Mouse (Mus musculus) B cell, adult 62 days (primary cell): ENCODE data around the gene Cdh13. TPM values are rescaled to one million over a fixed set of nuclear protein-coding genes. Genes with fewer than 3 reads are reported as not detected.

ENCODE experiments used
- total RNA-seq: library from RNA; stranded (reverse); gene quantifications from 4 replicates; pipeline ENCODE4 v1.2.4, GENCODE M21; 2023

The Cdh13 gene
- 0.31 TPM in 1 of 4 replicates, not detected in the others for total RNA-seq

DNA sequence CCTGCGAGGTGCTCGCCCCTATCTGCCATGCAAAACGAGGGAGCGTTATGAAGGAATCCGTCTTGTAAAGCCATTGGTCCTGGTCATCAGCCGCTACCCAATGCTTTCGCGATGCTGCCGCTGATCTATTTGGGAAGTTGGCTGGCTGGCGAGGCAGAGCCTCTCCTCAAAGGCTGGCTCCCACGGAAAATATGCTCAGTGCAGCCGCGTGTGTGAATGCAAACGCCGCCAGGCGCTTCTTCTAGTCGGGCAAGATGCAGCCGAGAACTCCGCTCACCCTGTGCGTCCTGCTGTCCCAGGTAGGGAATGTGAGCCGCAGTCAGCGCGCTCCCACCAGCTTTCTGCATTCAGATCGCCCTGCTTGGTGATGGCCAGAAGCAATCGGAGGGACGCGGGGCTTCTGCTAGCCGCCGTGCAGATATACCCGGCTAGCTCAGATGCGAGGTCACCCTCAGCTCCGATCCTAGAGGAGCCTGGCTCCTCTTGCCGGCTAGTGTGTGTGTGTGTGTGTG is at the start of gene Cdh13:
Cdh13 (plus strand) TSS at position 134 of the 512 bp plus-strand sequence.

DNA sequence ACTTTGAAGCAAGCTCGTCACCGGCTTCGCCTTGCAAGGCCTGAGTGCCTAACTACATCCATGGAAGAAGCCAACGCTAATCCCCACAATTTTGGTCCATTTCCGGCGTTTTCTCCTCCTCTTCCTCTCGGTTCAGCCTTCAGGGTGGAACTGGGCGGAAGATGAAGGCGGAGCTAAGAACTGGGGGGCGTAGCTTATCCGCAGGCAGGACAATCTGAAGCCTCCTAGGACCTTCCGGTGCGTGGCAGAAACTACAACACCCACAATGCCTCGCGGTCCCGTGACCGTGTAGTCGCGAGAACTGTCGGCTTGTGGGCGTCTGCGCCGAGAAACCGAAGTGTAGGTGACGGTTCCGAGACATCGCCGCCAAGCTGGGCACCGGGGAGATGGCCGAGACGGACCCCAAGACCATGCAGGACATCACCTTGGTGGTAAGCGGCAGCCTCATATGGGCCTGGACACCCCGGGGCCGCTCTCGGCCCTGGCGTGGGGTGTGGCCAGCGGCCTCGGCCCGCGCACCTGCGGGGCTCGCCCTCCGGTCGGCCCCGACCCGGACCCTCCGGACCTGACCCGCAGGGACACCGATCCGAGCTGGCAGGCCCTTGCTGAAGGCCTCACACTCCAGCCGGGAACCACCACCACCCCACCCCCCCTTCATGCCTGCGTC is 1060.8 kb downstream of the Cdh13 start, which contains the start of gene Hsbp1:
Hsbp1 (plus strand) TSS at position 299 of the 667 bp plus-strand sequence.

